Mouse (Mus musculus) lung, adult 2 months (tissue): ENCODE results near the gene Sh2b3.

Source experiments
- CTCF ChIP-seq: fragments of 200-500 bp; IDR thresholded peaks from 2 replicates; pipeline ENCODE4 v1.5.1; 2011; ENCODE audit warnings: mild to moderate bottlenecking, low read length, control low read depth; ENCODE audit not compliant: insufficient read depth
- POLR2A ChIP-seq: fragments of 200-500 bp; IDR thresholded peaks from 2 replicates; pipeline ENCODE4 v1.6.1; 2011; ENCODE audit warnings: low read depth, mild to moderate bottlenecking, control low read depth, low read length, borderline replicate concordance; ENCODE audit errors: extremely low read depth

DNA sequence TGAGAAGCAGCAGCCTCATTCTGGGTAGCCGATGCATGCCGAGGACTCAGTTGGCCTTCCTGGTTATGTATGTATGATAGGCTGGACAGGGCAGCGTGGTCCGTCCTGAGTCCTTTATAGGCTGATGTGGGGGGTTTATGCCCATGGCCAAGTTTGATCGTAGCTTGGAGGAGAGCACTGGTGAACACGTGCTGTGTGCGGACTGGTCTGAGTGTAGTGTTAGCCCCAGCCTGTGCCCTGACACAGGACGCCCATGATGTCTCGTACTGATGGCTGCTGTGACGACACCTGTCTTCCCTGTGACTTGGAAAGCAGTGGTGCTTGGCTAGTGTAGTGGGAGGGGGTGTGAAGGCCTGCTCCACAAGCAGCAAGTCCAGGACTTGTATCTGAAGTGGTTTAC lies 23.7 kb downstream of the Sh2b3 start:
- TF ChIP-seq CTCF (no peak), POLR2A (no peak)
